Mouse (Mus musculus) liver, adult 2 months (tissue): Measurements from ENCODE around the gene Il17rd. TPM values are rescaled to one million over a fixed set of nuclear protein-coding genes. Genes with fewer than 3 reads are reported as not detected.

Experiments used
- DNase-seq: peaks from one replicate; pipeline ENCODE4 v3.0.0-alpha.2; 2011; ENCODE audit warnings: low read depth, low spot score; ENCODE audit errors: extremely low read depth
- H3K27ac ChIP-seq: fragments of 200-500 bp; replicated peaks from 2 replicates; pipeline ENCODE4 v1.5.1; 2012; ENCODE audit warnings: low read depth, mild to moderate bottlenecking, control low read depth, inconsistent platforms, low read length; ENCODE audit not compliant: insufficient read depth
- H3K27me3 ChIP-seq: fragments of 200-500 bp; 2 replicates; pipeline ENCODE4 v1.6.1; 2012; ENCODE audit warnings: mild to moderate bottlenecking, moderate library complexity, low read length, inconsistent platforms; ENCODE audit not compliant: control insufficient read depth, insufficient read depth
- H3K36me3 ChIP-seq: fragments of 200-500 bp; 2 replicates; pipeline ENCODE4 v1.6.1; 2012; ENCODE audit warnings: low read length, inconsistent platforms; ENCODE audit not compliant: control insufficient read depth, insufficient read depth
- H3K4me1 ChIP-seq: fragments of 200-500 bp; 2 replicates; pipeline ENCODE4 v1.6.1; 2011; ENCODE audit warnings: low read length; ENCODE audit not compliant: control insufficient read depth, insufficient read depth
- H3K4me3 ChIP-seq: fragments of 200-500 bp; 2 replicates; pipeline ENCODE4 v1.5.1; 2011; ENCODE audit warnings: low read depth, mild to moderate bottlenecking, control low read depth, low read length, moderate library complexity; ENCODE audit not compliant: insufficient read depth
- H3K79me2 ChIP-seq: fragments of 200-500 bp; 2 replicates; pipeline ENCODE4 v1.6.1; 2012; ENCODE audit warnings: inconsistent platforms, mild to moderate bottlenecking, low read length, moderate library complexity; ENCODE audit not compliant: control insufficient read depth, insufficient read depth
- H3K9ac ChIP-seq: fragments of 200-500 bp; 2 replicates; pipeline ENCODE4 v1.6.1; 2012; ENCODE audit warnings: low read depth, mild to moderate bottlenecking, control low read depth, inconsistent platforms, low read length
- CTCF ChIP-seq: fragments of 200-500 bp; IDR thresholded peaks from 2 replicates; pipeline ENCODE4 v1.5.1; 2011; ENCODE audit warnings: low read depth, low read length, control low read depth
- POLR2A ChIP-seq: fragments of 200-500 bp; IDR thresholded peaks from 2 replicates; pipeline ENCODE4 v1.6.1; 2011; ENCODE audit warnings: low read length, control low read depth; ENCODE audit not compliant: insufficient read depth; ENCODE audit errors: extremely low read depth
- WGBS: fragments of 180-500 bp; shearing (Covaris S2); methylation state at CpG from one replicate; pipeline ENCODE4 v1.1.7; 2018; 5-methylcytosine and 5-hydroxymethylcytosine counted together
- polyA plus RNA-seq: library from polyadenylated mRNA; depleted of rRNA; stranded (reverse); fragments of >200 nt; gene quantifications from 2 replicates; pipeline ENCODE4 v1.2.3, GENCODE M21; 2012
- total RNA-seq: library from RNA; depleted of rRNA; stranded (reverse); fragments of >200 nt; gene quantifications from 2 replicates; pipeline ENCODE4 v1.2.3, GENCODE M21; 2014

Il17rd gene
- total and polyA plus RNA-seq, 2 experiments = 0.16 to 0.55 TPM

GRCm38 (mm10) chr14:27022876-27023275 lies 15.9 kb upstream of the Il17rd start:
- H3K4me3 ChIP-seq = no peak overlapping the region
- 34% methylated on average over 11 of the region's 11 CpGs for WGBS
- no peaks in the 10 kb centered on the region for H3K27me3 ChIP-seq
- no peak for TF ChIP-seq POLR2A
- peak; percentile 92 for TF ChIP-seq CTCF
- H3K4me1 ChIP-seq = peaks cover 5% of the 10 kb centered on the region; the same call in 1 of the 2 replicates
- no peak overlapping the region for H3K27ac ChIP-seq
- H3K9ac ChIP-seq = no peak overlapping the region
- no peaks in the 10 kb centered on the region for H3K36me3 ChIP-seq
- no peaks in the 10 kb centered on the region for H3K79me2 ChIP-seq
- peak; percentile 21 for DNase-seq

DNA sequence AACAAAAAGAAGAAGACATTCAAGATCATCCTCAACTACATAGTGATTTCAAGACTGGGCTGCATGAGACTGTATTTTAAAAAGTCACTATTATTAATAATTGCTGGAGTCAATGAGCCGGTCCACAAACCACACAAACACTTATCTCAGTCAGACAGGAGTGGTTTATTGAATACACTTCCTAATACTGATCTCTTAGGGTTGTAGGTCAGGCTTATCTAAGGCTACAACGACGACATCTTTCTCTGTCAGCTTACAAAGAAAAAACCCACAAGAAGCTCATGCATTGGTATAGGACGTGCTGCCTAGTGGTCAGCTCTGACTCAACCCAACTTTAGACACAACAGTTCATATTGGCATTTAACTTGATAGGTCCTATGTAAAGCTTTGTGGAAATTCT lies 14.1 kb upstream of the Il17rd start:
- no peak for TF ChIP-seq CTCF
- TF ChIP-seq POLR2A = no peak
- Histone ChIP-seq H3K36me3 (no peaks in the 10 kb centered on the region), H3K9ac (no peak overlapping the region), H3K4me3 (no peak overlapping the region), H3K4me1 (peaks cover 3% of the 10 kb centered on the region; the same call in 1 of the 2 replicates), H3K27ac (no peak overlapping the region), H3K27me3 (no peaks in the 10 kb centered on the region), H3K79me2 (no peaks in the 10 kb centered on the region)
- no peak for DNase-seq
- whole genome bisulfite sequencing = 55% methylated on average over 4 of the region's 4 CpGs

- no peak overlapping the region for H3K4me3 ChIP-seq
- no peaks in the 10 kb centered on the region for H3K4me1 ChIP-seq
- no peaks in the 10 kb centered on the region for H3K27me3 ChIP-seq
- peak; percentile 67 for TF ChIP-seq CTCF
- no peak for TF ChIP-seq POLR2A
- 4% methylated on average over 15 of the region's 15 CpGs for WGBS
- no peaks in the 10 kb centered on the region for H3K79me2 ChIP-seq
- no peaks in the 10 kb centered on the region for H3K36me3 ChIP-seq
- H3K27ac ChIP-seq = no peak overlapping the region
- no peak overlapping the region for H3K9ac ChIP-seq
- DNase-seq = peak; percentile 56
Observed at GRCm38 (mm10) chr14:27029771-27030173, 9.0 kb upstream of the Il17rd start.

- 25% methylated on average over 4 of the region's 4 CpGs for WGBS
- Histone ChIP-seq H3K27me3 (no peaks in the 10 kb centered on the region), H3K79me2 (no peaks in the 10 kb centered on the region), H3K4me1 (no peaks in the 10 kb centered on the region), H3K27ac (no peak overlapping the region), H3K4me3 (no peak overlapping the region), H3K9ac (no peak overlapping the region), H3K36me3 (no peaks in the 10 kb centered on the region)
- TF ChIP-seq CTCF = peak; percentile 75
- TF ChIP-seq POLR2A = no peak
- peak; percentile 39 for DNase-seq
Observed at GRCm38 (mm10) chr14:27031142-27031541, 7.6 kb upstream of the Il17rd start.

GRCm38 (mm10) chr14:27037513-27037912 lies 1.2 kb upstream of the Il17rd start:
- DNase-seq = no peak
- H3K36me3 ChIP-seq = no peaks in the 10 kb centered on the region
- 0 out of 2 replicates have a peak, but pooled peaks cover 3% of the 10 kb centered on the region for H3K4me1 ChIP-seq
- H3K9ac ChIP-seq = no peak overlapping the region
- H3K4me3 ChIP-seq = no peak overlapping the region
- H3K27me3 ChIP-seq = no peaks in the 10 kb centered on the region
- 81% methylated on average over 1 of the region's 1 CpGs for WGBS
- TF ChIP-seq POLR2A (no peak), CTCF (no peak)
- no peaks in the 10 kb centered on the region for H3K79me2 ChIP-seq
- no peak overlapping the region for H3K27ac ChIP-seq
